Mouse (Mus musculus): ENCODE results near the gene Clrn2.

Clrn2 gene

DNA sequence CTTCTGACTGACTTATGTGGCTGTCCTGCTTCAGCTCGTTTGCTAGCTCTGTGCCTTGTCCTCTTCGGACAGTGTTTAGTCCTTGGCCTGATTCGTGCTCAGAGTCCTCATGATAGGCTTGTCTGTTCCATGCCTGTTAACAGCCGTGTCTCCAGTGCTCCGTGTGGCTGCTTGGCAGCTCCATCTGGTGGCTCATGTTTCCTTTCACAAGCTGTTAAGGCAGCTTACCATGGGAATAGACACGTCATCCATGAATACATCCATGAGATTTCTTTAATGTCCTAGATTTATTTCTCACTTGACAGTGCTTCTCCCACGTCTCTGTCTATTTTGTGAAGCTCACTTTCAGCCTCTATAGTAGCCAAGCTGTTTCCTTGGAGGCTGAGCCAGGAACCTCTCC, 56.5 kb downstream of the Clrn2 start:
- peak in 1 of 2 experiments; percentile 38 for DNase-seq (ENCODE audit: low spot score in 2 of 2)

DNA sequence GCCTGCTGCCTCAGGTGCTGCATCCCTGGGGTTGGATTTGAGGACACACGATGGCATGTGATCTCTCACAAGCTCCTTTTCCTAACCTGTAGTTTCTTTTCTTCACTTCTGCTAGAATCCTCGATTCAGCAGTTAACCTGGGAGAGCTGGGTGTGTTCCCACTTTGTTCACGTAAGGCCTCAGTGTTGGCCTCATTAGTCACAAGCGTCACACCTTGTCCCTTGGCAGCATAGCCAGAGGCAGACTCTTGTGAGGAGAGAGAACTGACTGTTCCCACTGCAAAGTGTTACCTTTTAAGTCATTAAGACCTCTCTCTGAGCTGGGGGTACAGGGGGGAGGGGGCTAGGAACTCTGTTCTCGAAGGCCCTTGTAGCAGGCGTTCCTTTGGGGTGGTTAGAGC, 59.4 kb downstream of the Clrn2 start:
- DNase-seq (ENCODE audit: low spot score in 2 of 2) = no peak

DNA sequence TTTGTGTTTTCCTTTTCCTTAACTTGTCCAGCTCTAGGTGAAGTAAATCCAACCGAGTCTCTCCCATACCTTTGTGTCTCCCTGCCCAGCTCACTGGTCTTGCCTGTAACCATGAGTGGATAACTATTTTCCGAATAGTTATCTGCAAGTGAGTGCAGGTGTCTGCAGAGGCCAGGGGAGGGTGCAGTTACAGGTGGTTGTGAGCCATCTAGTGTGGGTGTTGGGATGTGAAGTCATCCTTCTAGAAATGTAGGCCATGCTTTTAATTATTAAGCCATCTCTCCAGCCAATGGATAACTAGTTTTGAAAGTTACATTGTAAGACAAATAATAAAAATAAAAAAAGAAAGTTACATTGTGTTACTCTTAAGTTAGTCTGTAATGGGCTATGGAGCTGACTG, 60.0 kb downstream of the Clrn2 start:
- DNase-seq (ENCODE audit: low spot score in 2 of 2) = no peak

Data from frontal cortex, postnatal 36 days (tissue).